Mouse (Mus musculus) megakaryocyte, embryonic 14.5 days (primary cell): Measurements from ENCODE around the gene Lyrm7.

Experiments used
- FLI1 ChIP-seq: IDR thresholded peaks from 2 replicates; pipeline ENCODE4 v1.6.1; 2012; ENCODE audit warnings: low read length, inconsistent platforms, mixed read lengths
- GATA1 ChIP-seq: IDR thresholded peaks from 3 replicates; pipeline ENCODE4 v1.6.1; 2012; ENCODE audit warnings: mixed read lengths, low read length, inconsistent platforms, borderline replicate concordance

DNA sequence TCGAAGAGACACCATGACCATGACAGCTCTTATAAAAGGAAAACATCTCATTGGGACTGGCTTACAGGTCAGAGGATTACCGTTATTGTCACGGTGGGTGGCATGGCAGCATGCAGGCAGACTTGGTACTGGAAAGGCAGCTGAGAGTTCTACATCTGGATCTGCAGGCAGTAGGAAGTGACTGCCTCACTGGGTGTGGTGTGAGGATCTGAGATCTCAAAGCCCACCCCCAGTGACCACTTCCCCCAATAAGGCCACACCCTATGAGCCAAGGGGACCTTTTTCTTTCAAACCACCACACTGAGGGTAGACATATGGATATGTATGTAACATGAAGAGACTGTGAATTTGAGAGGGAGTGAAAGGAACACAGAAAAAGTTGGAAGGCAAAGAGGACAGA is 66.0 kb downstream of the Lyrm7 start:
- no peak for TF ChIP-seq GATA1
- TF ChIP-seq FLI1, result no peak
